9 mouse cellular contexts compared by ENCODE assay signal in the genomic region with DNA sequence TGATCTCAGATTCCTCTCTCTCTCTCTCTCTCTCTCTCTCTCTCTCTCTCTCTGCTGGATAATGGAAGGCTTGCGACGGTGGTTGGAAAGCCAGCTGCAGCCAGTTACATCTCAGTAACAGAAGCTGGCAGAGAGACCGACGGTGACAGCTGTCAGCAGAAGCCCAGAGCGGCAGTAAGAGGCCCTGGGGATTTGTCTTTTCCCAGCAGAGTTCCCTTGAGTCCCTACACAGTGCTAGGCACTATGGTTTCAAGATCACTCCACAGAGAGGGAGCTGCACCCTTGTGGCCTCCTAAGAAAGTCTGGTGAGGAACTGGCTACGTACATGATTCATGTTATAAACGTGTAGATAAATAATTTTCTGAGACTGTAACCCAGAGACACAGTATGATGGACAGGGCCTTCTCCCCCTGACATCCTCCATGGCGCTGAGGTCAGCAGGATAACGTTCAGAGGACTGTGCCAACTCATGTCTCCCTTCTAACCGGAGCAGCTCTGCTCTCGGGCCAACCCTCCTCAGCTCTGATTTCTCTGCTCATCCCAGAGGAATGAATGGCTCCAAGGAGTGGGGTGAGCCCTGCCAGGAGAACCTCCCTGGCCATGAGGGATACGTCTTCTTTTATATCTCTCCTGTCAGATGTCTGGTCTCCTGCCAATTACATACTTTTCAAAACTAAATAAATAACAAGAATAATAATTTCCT.
DNase-seq lines count a peak whose midpoint lies in the region; ATAC-seq and TF ChIP-seq lines count a peak whose summit lies in the region.
"Had no signal": no experiment of that assay in that cellular context is flagged by ENCODE, and none has a peak within 500 bp of the region (broad histone marks: within the 10 kb centered on the region; RNA-seq: fewer than 3 reads in every experiment).

No protein-coding gene starts in this region.

- no peak for TF ChIP-seq POLR2A in thymus, adult 2 months (IDR thresholded peaks at IDR 0.05; ENCODE audit: control insufficient read depth, extremely low read depth, insufficient read depth, low read length, poor library complexity)

- H3K36me3 ChIP-seq in forebrain, postnatal 0 days (ENCODE audit: insufficient read depth) = no peaks in the 10 kb centered on the region
- no peaks in the 10 kb centered on the region for H3K36me3 ChIP-seq in forebrain, embryonic 16.5 days (ENCODE audit: control insufficient read depth, insufficient read depth)
- no peaks in the 10 kb centered on the region for H3K36me3 ChIP-seq in stomach, postnatal 0 days (ENCODE audit: control insufficient read depth, insufficient read depth, low read length)
- H3K36me3 ChIP-seq in thymus, adult 2 months (ENCODE audit: control insufficient read depth, insufficient read depth, low read length) = no peaks in the 10 kb centered on the region

- TF ChIP-seq CTCF in forebrain, postnatal 0 days (IDR thresholded peaks at IDR 0.05; ENCODE audit: low read depth) = no peak
- TF ChIP-seq CTCF in stomach, postnatal 0 days (IDR thresholded peaks at IDR 0.05; ENCODE audit: low read depth) = no peak
- no peak for TF ChIP-seq CTCF in thymus, adult 2 months (IDR thresholded peaks at IDR 0.05; ENCODE audit: borderline replicate concordance, control insufficient read depth, extremely low read depth, insufficient read depth, low read length, poor library complexity)

- H3K4me2 ChIP-seq in forebrain, postnatal 0 days (ENCODE audit: low read depth) = no peak overlapping the region
- H3K4me2 ChIP-seq in forebrain, embryonic 16.5 days (ENCODE audit: low read length) = no peak overlapping the region
- H3K4me2 ChIP-seq in stomach, postnatal 0 days (replicated peaks; ENCODE audit: low read depth) = no peak overlapping the region

- H3K9ac ChIP-seq in forebrain, postnatal 0 days = no peak overlapping the region
- H3K9ac ChIP-seq in forebrain, embryonic 16.5 days (replicated peaks; ENCODE audit: low read depth, low read length) = no peak overlapping the region
- H3K9ac ChIP-seq in stomach, postnatal 0 days (ENCODE audit: low read length) = no peak overlapping the region

- no peak for TF ChIP-seq EP300 in stomach, postnatal 0 days (optimal IDR thresholded peaks at IDR 0.05)

- H3K27me3 ChIP-seq in forebrain, postnatal 0 days (ENCODE audit: insufficient read depth, low read length) = no peaks in the 10 kb centered on the region
- no peaks in the 10 kb centered on the region for H3K27me3 ChIP-seq in forebrain, embryonic 16.5 days (replicated peaks; ENCODE audit: control insufficient read depth, insufficient read depth, low read length)
- no peaks in the 10 kb centered on the region for H3K27me3 ChIP-seq in stomach, postnatal 0 days (ENCODE audit: control insufficient read depth, insufficient read depth, low read length)
- H3K27me3 ChIP-seq in thymus, adult 2 months (ENCODE audit: control insufficient read depth, insufficient read depth, low read length) = no peaks in the 10 kb centered on the region

- no peak overlapping the region for H3K4me3 ChIP-seq in forebrain, postnatal 0 days (ENCODE audit: low read depth, low read length)
- H3K4me3 ChIP-seq in forebrain, embryonic 16.5 days (replicated peaks; ENCODE audit: low read length) = no peak overlapping the region
- no peak overlapping the region for H3K4me3 ChIP-seq in stomach, postnatal 0 days (ENCODE audit: low read depth, low read length)
- H3K4me3 ChIP-seq in thymus, adult 2 months (ENCODE audit: control insufficient read depth, insufficient read depth, low read length) = no peak overlapping the region

- H3K9me3 ChIP-seq in forebrain, postnatal 0 days (ENCODE audit: low read length) = no peaks in the 10 kb centered on the region
- H3K9me3 ChIP-seq in forebrain, embryonic 16.5 days (ENCODE audit: control insufficient read depth, low read length) = no peaks in the 10 kb centered on the region
- no peaks in the 10 kb centered on the region for H3K9me3 ChIP-seq in stomach, postnatal 0 days (ENCODE audit: control insufficient read depth, low read length)

- DNase-seq in forebrain, postnatal 0 days = peak; percentile 30
- DNase-seq in testis, postnatal 14 days (ENCODE audit: low spot score) = peak; percentile 12
- DNase-seq in testis, postnatal 10 days (ENCODE audit: low spot score) = no peak
- DNase-seq in lung, adult 18-20 months = peak; percentile 12 to 21
- DNase-seq in stomach, postnatal 0 days (ENCODE audit: low spot score) = no peak
- DNase-seq in left cerebral cortex, adult 11 months (ENCODE audit: low spot score) = no peak
- DNase-seq in thymus, adult 2 months = no peak

- ATAC-seq in forebrain, postnatal 0 days = peak; percentile 29; the same call in 1 of the 2 replicates
- no peak for ATAC-seq in forebrain, embryonic 16.5 days
- ATAC-seq in stomach, postnatal 0 days (ENCODE audit: low FRiP score, low TSS enrichment) = peak; percentile 80

- no peak overlapping the region for H3K27ac ChIP-seq in forebrain, postnatal 0 days (ENCODE audit: low read depth, low read length)
- H3K27ac ChIP-seq in forebrain, embryonic 16.5 days (ENCODE audit: low read length) = no peak overlapping the region
- no peak overlapping the region for H3K27ac ChIP-seq in stomach, postnatal 0 days (replicated peaks)
- no peak overlapping the region for H3K27ac ChIP-seq in thymus, adult 2 months (ENCODE audit: control insufficient read depth, insufficient read depth, low read length)
- H3K27ac ChIP-seq: macrophage had no signal

- 0 out of 2 replicates have a peak, but pooled peaks cover 4% of the 10 kb centered on the region for H3K4me1 ChIP-seq in forebrain, postnatal 0 days (ENCODE audit: insufficient read depth)
- H3K4me1 ChIP-seq in forebrain, embryonic 16.5 days (replicated peaks; ENCODE audit: control insufficient read depth, insufficient read depth, low read length) = peaks cover 22% of the 10 kb centered on the region
- H3K4me1 ChIP-seq in stomach, postnatal 0 days (replicated peaks; ENCODE audit: control insufficient read depth, insufficient read depth) = 0 out of 2 replicates have a peak, but pooled peaks cover 5% of the 10 kb centered on the region
- no peaks in the 10 kb centered on the region for H3K4me1 ChIP-seq in thymus, adult 2 months (replicated peaks; ENCODE audit: control insufficient read depth, insufficient read depth, low read length)

- WGBS in forebrain, postnatal 0 days = 35% methylated on average over 12 of the region's 12 CpGs
- 37% methylated on average over 12 of the region's 12 CpGs for WGBS in forebrain, embryonic 16.5 days
- WGBS in stomach, postnatal 0 days = 30% methylated on average over 12 of the region's 12 CpGs
- 71% methylated on average over 12 of the region's 12 CpGs for whole genome bisulfite sequencing in thymus, adult 2 months

Comparison
In these comparisons a context has a peak if more than half of its experiments do, and no peak if none do; other contexts are left out.
1. DNase-seq: peak in forebrain, postnatal 0 days (single experiment), testis, postnatal 14 days (single experiment) and lung, adult 18-20 months (2 of 2); none in testis, postnatal 10 days (single experiment), stomach, postnatal 0 days (single experiment), left cerebral cortex, adult 11 months (single experiment) and thymus, adult 2 months (single experiment).